Mouse (Mus musculus) hindbrain, embryonic 13.5 days (tissue): Measurements from ENCODE around the gene Ptgdr. TPM values are rescaled to one million over a fixed set of nuclear protein-coding genes. Genes with fewer than 3 reads are reported as not detected.
"Not testable (repeated sequence)": the region's sequence is repeated elsewhere in the genome, so short reads cannot be mapped to it uniquely, and the experiment has no call there.

Experiments
- ATAC-seq: fragments of 200-750 bp; cut with Nextera tagmentation; 2 replicates; pipeline ENCODE4 v1.8.0; 2017; ENCODE audit warnings: moderate TSS enrichment; ENCODE audit not compliant: low FRiP score
- H3K27ac ChIP-seq: fragments of 300-500 bp; sonication (generic); 2 replicates; pipeline ENCODE4 v1.5.1; 2015; ENCODE audit warnings: inconsistent platforms, mild to moderate bottlenecking, moderate library complexity
- H3K27me3 ChIP-seq: fragments of 300-500 bp; sonication (generic); 2 replicates; pipeline ENCODE4 v1.6.1; 2015; ENCODE audit warnings: mild to moderate bottlenecking, inconsistent platforms
- H3K36me3 ChIP-seq: fragments of 300-500 bp; sonication (generic); 2 replicates; pipeline ENCODE4 v1.6.1; 2015; ENCODE audit warnings: mild to moderate bottlenecking, inconsistent platforms
- H3K4me1 ChIP-seq: fragments of 300-500 bp; sonication (generic); replicated peaks from 2 replicates; pipeline ENCODE4 v1.6.1; 2015; ENCODE audit warnings: inconsistent platforms
- H3K4me2 ChIP-seq: fragments of 300-500 bp; sonication (generic); 2 replicates; pipeline ENCODE4 v1.6.1; 2015; ENCODE audit warnings: inconsistent platforms, mild to moderate bottlenecking, moderate library complexity
- H3K4me3 ChIP-seq: fragments of 300-500 bp; sonication (generic); 2 replicates; pipeline ENCODE4 v1.5.1; 2015; ENCODE audit warnings: mild to moderate bottlenecking, inconsistent platforms
- H3K9ac ChIP-seq: fragments of 300-500 bp; sonication (generic); 2 replicates; pipeline ENCODE4 v1.6.1; 2015; ENCODE audit warnings: mild to moderate bottlenecking, inconsistent platforms
- H3K9me3 ChIP-seq: fragments of 300-500 bp; sonication (generic); 2 replicates; pipeline ENCODE4 v1.6.1; 2016; ENCODE audit warnings: inconsistent platforms
- WGBS: fragments of 180-500 bp; shearing (Covaris S2); methylation state at CpG from one replicate; pipeline ENCODE4 v1.1.7; 2015; 5-methylcytosine and 5-hydroxymethylcytosine counted together
- polyA plus RNA-seq: library from polyadenylated mRNA; unstranded; fragments of >200 nt; fragmentation: Nextera tagmentation; extraction: Ambion mirVana; gene quantifications from 2 replicates; pipeline ENCODE4 v1.2.1, GENCODE M21; 2015

Gene Ptgdr
- polyA plus RNA-seq, 1 experiment from 2014 or later: 0.26 TPM

GRCm38 (mm10) chr14:44846558-44847263 lies 12.5 kb downstream of the Ptgdr start:
- Histone ChIP-seq H3K4me2 (no peak overlapping the region), H3K4me1 (peaks cover 10% of the 10 kb centered on the region), H3K36me3 (no peaks in the 10 kb centered on the region), H3K27ac (no peak overlapping the region), H3K27me3 (no peaks in the 10 kb centered on the region), H3K4me3 (no peak overlapping the region), H3K9me3 (no peaks in the 10 kb centered on the region), H3K9ac (no peak overlapping the region)
- ATAC-seq: no peak
- 76% methylated on average over 6 of the region's 6 CpGs for WGBS

GRCm38 (mm10) chr14:44843768-44844755 lies 15.1 kb downstream of the Ptgdr start:
- no peak overlapping the region for H3K27ac ChIP-seq
- whole genome bisulfite sequencing: 49% methylated on average over 15 of the region's 15 CpGs
- no peaks in the 10 kb centered on the region for H3K27me3 ChIP-seq
- no peaks in the 10 kb centered on the region for H3K9me3 ChIP-seq
- H3K4me3 ChIP-seq: no peak overlapping the region
- peaks cover 10% of the 10 kb centered on the region for H3K4me1 ChIP-seq
- peak; percentile 58 for ATAC-seq
- H3K4me2 ChIP-seq: peak overlapping the region; percentile 34
- 0 out of 2 replicates have a peak overlapping the region, but pooled peaks have one; percentile 8 for H3K9ac ChIP-seq
- no peaks in the 10 kb centered on the region for H3K36me3 ChIP-seq

- Histone ChIP-seq H3K9ac (no peak overlapping the region), H3K4me3 (no peak overlapping the region), H3K27me3 (no peaks in the 10 kb centered on the region), H3K4me2 (no peak overlapping the region), H3K4me1 (peaks cover 2% of the 10 kb centered on the region; the same call in 1 of the 2 replicates), H3K9me3 (no peaks in the 10 kb centered on the region), H3K36me3 (no peaks in the 10 kb centered on the region), H3K27ac (no peak overlapping the region)
- no peak for ATAC-seq
- WGBS: 56% methylated on average over 1 of the region's 1 CpGs
These were observed 20.5 kb downstream of the Ptgdr start for GRCm38 (mm10) chr14:44838685-44839084.

- Histone ChIP-seq H3K27me3 (no peaks in the 10 kb centered on the region), H3K9ac (no peak overlapping the region), H3K4me3 (no peak overlapping the region), H3K4me1 (no peaks in the 10 kb centered on the region), H3K9me3 (no peaks in the 10 kb centered on the region), H3K4me2 (no peak overlapping the region), H3K36me3 (no peaks in the 10 kb centered on the region), H3K27ac (no peak overlapping the region)
- ATAC-seq: no peak
- 79% methylated on average over 2 of the region's 2 CpGs for WGBS
These were observed 24.0 kb downstream of the Ptgdr start for GRCm38 (mm10) chr14:44835132-44835531.

- H3K36me3 ChIP-seq, H3K27ac ChIP-seq, H3K9me3 ChIP-seq, H3K4me1 ChIP-seq, H3K4me3 ChIP-seq, H3K9ac ChIP-seq, H3K4me2 ChIP-seq, H3K27me3 ChIP-seq: not testable (repeated sequence)
- WGBS: 18% methylated on average over 3 of the region's 3 CpGs
- ATAC-seq: peak; percentile 61; the same call in 1 of the 2 replicates
These were observed 25.0 kb downstream of the Ptgdr start for GRCm38 (mm10) chr14:44834134-44834533.

- not testable (repeated sequence) for H3K9ac ChIP-seq, H3K36me3 ChIP-seq, H3K27me3 ChIP-seq, H3K4me1 ChIP-seq, ATAC-seq, H3K4me2 ChIP-seq, H3K4me3 ChIP-seq, H3K9me3 ChIP-seq, H3K27ac ChIP-seq
- 86% methylated on average over 4 of the region's 4 CpGs for WGBS
These were observed 26.1 kb downstream of the Ptgdr start for GRCm38 (mm10) chr14:44833096-44833495.

- H3K4me2 ChIP-seq: no peak overlapping the region
- no peaks in the 10 kb centered on the region for H3K36me3 ChIP-seq
- H3K4me1 ChIP-seq: no peaks in the 10 kb centered on the region
- no peak overlapping the region for H3K4me3 ChIP-seq
- no peak for ATAC-seq
- no peak overlapping the region for H3K9ac ChIP-seq
- no peak overlapping the region for H3K27ac ChIP-seq
- WGBS: 79% methylated on average over 4 of the region's 4 CpGs
- no peaks in the 10 kb centered on the region for H3K27me3 ChIP-seq
- no peaks in the 10 kb centered on the region for H3K9me3 ChIP-seq
These were observed 31.4 kb downstream of the Ptgdr start for GRCm38 (mm10) chr14:44827736-44828135.

GRCm38 (mm10) chr14:44821177-44822057 lies 37.8 kb downstream of the Ptgdr start:
- no peak for ATAC-seq
- Histone ChIP-seq H3K4me1 (no peaks in the 10 kb centered on the region), H3K9me3 (no peaks in the 10 kb centered on the region), H3K27me3 (no peaks in the 10 kb centered on the region), H3K4me3 (no peak overlapping the region), H3K4me2 (no peak overlapping the region), H3K36me3 (no peaks in the 10 kb centered on the region), H3K27ac (no peak overlapping the region), H3K9ac (no peak overlapping the region)
- 68% methylated on average over 7 of the region's 7 CpGs for WGBS

- H3K4me1 ChIP-seq, H3K4me3 ChIP-seq, H3K36me3 ChIP-seq, ATAC-seq, H3K9me3 ChIP-seq, H3K4me2 ChIP-seq, H3K27ac ChIP-seq, H3K27me3 ChIP-seq, H3K9ac ChIP-seq: not testable (repeated sequence)
These were observed 46.0 kb downstream of the Ptgdr start for GRCm38 (mm10) chr14:44813152-44813551.
